Mouse (Mus musculus): ENCODE results near the gene Efna1. TPM values are rescaled to one million over a fixed set of nuclear protein-coding genes. Genes with fewer than 3 reads are reported as not detected.

Efna1 gene
- polyA plus RNA-seq, 1 experiment, result 134 TPM

DNA sequence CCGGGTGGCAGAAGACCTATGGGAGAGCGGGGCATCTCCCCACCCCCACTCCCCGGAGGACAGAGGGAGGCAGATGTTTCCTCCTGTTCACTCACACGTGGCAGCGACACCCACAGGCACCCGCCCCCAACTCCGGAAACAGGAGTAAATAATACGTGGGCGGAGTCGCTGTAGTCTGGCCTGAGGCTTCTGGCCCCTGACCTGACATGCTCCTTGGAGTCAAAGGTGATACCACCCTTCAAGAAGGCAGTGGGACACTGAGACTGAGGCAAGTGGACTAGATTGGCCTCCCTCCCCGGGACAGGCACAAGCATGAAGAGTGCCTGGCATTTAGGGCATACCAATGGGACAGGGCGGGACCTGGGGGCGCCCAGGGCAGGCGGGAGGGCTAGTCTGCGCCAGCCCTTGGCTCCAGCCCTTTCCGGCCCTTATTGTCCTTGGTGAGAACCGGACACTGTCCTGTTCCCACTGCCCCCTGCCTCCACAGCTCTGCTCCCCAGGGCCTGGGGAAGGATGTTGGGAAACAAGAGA lies 29.5 kb downstream of the Efna1 start:
- 3% methylated on average over 17 of the region's 17 CpGs for whole genome bisulfite sequencing
- Histone ChIP-seq H3K4me1 (ENCODE audit: control insufficient read depth, insufficient read depth, low read length) (peaks cover 14% of the 10 kb centered on the region), H3K4me3 (replicated peaks; ENCODE audit: extremely low read depth, low read depth, low read length) (peak overlapping the region; percentile 39)
- peak; percentile 66 for DNase-seq
- TF ChIP-seq CTCF (IDR thresholded peaks at IDR 0.05; ENCODE audit: insufficient read depth, low read length) (no peak), POLR2A (IDR thresholded peaks at IDR 0.05; ENCODE audit: borderline replicate concordance, extremely low read depth, low read depth, low read length) (peak; percentile 69; the same call in 1 of the 2 replicates)

DNA sequence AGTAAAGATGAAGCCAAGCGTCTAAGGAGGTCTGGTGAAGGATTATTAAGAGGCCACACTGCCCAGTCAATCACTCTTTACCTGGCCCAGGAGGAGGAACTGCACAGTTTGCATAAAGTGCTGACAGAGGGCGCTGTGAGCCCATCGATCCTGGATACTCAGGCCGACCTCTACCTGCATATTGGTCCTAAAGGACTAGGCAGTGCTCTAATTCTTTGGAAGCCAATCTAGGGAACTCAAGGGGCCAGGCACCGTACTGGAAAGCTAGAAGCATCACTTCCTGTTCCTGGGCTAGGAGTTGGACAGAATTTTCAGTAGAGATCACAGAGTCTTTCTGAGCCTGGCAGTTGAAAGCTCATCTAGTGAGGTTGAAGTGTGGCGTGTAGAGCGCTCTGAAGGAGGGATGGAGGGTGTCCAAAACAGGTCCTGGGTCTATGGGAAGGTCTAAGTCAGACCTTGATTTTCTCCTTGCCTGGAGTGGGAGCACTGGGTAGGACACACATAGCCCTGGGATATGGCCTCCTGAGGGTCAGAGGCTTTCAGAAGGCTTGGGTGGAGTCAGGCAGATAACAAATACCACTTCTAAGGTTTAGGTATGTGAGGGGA lies 30.4 kb downstream of the Efna1 start:
- WGBS, result 14% methylated on average over 7 of the region's 7 CpGs
- H3K4me3 ChIP-seq (replicated peaks; ENCODE audit: extremely low read depth, low read depth, low read length), result no peak overlapping the region
- peak; percentile 93 for TF ChIP-seq CTCF (IDR thresholded peaks at IDR 0.05; ENCODE audit: insufficient read depth, low read length)
- 0 out of 2 replicates have a peak, but pooled peaks have one; percentile 13 for TF ChIP-seq POLR2A (IDR thresholded peaks at IDR 0.05; ENCODE audit: borderline replicate concordance, extremely low read depth, low read depth, low read length)
- peak; percentile 75 for DNase-seq
- H3K4me1 ChIP-seq (ENCODE audit: control insufficient read depth, insufficient read depth, low read length), result peaks cover 14% of the 10 kb centered on the region

DNA sequence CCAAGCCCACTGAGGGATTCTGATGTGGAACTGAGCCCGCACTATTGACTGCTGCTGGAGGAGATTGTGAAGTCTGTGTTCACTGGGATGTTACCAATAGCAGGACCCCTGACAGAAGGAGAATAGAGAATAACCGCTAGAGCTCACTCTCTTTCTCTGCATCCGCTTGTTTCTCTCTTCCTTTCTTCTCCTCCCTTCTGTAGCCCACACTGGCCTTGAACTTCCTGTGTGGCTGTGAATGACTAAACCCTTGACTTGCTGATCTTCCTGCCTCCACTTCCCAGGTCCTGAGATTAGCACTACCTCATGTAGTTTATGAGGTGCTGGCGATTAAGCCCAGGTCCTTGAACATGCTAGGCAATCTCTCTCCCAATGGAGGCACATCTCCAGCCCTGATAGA lies 33.5 kb downstream of the Efna1 start:
- DNase-seq, result no peak
- Histone ChIP-seq H3K4me3 (replicated peaks; ENCODE audit: extremely low read depth, low read depth, low read length) (no peak overlapping the region), H3K4me1 (ENCODE audit: control insufficient read depth, insufficient read depth, low read length) (peaks cover 18% of the 10 kb centered on the region)
- 66% methylated on average over 4 of the region's 4 CpGs for WGBS
- TF ChIP-seq CTCF (IDR thresholded peaks at IDR 0.05; ENCODE audit: insufficient read depth, low read length) (no peak), POLR2A (IDR thresholded peaks at IDR 0.05; ENCODE audit: borderline replicate concordance, extremely low read depth, low read depth, low read length) (no peak)

DNA sequence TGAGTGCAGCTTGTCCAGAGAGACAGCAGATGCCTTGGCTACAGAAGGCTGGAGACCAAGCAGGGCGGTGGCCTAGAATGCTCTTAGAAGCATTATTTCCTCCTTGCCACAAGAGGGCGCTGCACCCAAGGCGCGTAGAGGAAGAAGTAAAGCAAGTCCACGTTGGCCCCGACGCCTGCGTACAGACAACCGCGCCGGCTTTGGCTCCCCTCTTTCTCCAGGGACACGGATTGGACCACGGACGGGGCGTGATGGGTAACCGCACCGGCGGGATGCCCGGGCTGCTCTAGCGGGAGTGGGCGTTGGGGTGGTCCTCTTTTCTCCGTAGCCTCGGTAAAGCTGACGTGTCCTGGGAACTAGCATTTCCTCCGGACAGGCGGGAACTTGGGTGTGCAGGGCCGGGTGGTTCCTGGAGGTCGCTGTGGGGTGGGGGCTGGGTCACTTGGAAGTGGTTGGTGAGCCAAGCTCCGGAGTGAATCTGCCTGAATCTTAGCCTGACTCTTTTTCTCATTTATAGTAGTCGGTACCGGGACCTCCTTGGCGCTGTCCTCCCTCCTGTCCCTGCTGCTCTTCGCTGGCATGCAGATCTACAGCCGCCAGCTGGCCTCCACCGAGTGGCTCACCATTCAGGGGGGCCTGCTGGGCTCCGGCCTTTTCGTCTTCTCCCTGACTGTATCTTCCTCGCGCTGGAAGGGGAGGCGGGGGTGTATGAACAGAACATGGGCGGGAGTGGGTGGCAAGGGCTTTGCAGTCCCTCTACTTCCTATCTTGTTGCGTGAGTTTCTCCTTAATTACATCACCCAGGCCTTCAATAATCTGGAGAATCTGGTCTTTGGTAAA lies 34.5 kb downstream of the Efna1 start, which contains the start of gene Trim46:
Gene Trim46, minus strand, starts transcription at position 49 of the 840 bp plus-strand sequence.
- TF ChIP-seq CTCF (IDR thresholded peaks at IDR 0.05; ENCODE audit: insufficient read depth, low read length), result peak; percentile 96
- TF ChIP-seq POLR2A (IDR thresholded peaks at IDR 0.05; ENCODE audit: borderline replicate concordance, extremely low read depth, low read depth, low read length), result peak; percentile 65; the same call in 1 of the 2 replicates
- under 1% methylated on average over 42 of the region's 42 CpGs for WGBS
- peak within 1 kb of the TSS; percentile 82 for H3K4me3 ChIP-seq (replicated peaks; ENCODE audit: extremely low read depth, low read depth, low read length)
- H3K4me1 ChIP-seq (ENCODE audit: control insufficient read depth, insufficient read depth, low read length), result peaks cover 17% of the 10 kb centered on the region
- DNase-seq, result peak; percentile 88

DNA sequence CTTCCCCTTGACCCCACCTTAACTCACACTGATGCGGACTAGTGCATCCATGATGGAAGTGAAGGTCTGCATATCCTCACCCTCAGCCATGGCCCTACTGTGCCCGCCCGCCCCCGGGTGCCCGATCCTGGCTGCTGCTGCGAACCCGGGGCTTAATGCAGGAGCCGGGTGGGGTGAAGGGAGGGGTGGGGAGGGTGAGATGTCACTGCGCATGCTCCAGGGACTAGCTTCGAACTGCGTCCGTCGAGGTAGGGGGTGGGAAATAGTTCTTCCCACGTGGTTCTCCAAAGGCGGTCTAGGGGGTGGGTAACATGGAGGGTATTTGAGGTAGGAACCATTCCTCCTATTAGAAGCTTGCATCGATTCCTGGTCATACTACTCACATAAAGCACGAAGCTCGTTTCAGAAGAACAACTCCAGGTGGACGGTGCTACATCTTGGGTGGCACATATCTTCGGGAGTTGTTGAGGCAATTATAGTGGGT lies 35.2 kb downstream of the Efna1 start, which contains the start of gene Krtcap2:
Gene Krtcap2, plus strand, starts transcription at position 279 of the 484 bp plus-strand sequence.
- TF ChIP-seq CTCF (IDR thresholded peaks at IDR 0.05; ENCODE audit: insufficient read depth, low read length) (no peak), POLR2A (IDR thresholded peaks at IDR 0.05; ENCODE audit: borderline replicate concordance, extremely low read depth, low read depth, low read length) (no peak)
- DNase-seq, result peak; percentile 36
- H3K4me1 ChIP-seq (ENCODE audit: control insufficient read depth, insufficient read depth, low read length), result peaks cover 10% of the 10 kb centered on the region
- H3K4me3 ChIP-seq (replicated peaks; ENCODE audit: extremely low read depth, low read depth, low read length), result peak within 1 kb of the TSS; percentile 82
- WGBS, result 4% methylated on average over 20 of the region's 20 CpGs

DNA sequence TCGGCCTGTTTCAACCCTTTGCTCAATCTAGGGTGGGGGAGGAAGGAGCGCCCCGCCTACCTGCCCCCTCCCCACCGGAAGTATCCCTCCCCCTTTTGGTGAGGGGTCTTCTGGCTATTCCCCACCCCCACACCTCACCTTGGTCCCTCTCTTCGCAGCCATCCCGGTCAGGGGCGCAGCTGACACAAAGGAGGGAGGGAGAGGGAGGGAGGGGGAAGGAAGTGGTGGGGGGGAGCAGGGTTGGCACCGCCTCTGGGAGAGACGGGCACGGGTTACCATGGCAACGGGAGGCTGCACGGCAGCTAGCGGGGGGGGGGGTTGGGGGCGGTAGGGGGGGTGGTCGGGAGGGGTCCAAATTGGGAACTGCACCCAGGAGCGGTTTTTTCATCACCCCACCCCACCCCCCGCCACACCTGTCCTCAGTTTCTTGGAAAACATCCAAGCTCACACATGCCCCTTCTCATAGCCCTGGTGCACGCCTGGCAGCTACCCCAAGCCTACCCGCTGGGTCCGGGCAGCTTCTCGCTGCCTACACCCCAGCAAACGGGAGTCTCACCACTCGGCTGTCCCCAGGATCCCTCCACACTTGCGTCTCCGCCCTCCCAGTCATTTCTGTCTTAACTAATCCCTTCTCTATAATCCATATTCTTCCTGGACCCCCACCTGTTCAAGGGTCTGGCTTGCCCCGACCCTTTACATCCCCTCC lies 35.8 kb downstream of the Efna1 start:
- peak; percentile 35 for DNase-seq
- TF ChIP-seq CTCF (IDR thresholded peaks at IDR 0.05; ENCODE audit: insufficient read depth, low read length), result no peak
- TF ChIP-seq POLR2A (IDR thresholded peaks at IDR 0.05; ENCODE audit: borderline replicate concordance, extremely low read depth, low read depth, low read length), result no peak
- peak overlapping the region; percentile 21 for H3K4me3 ChIP-seq (replicated peaks; ENCODE audit: extremely low read depth, low read depth, low read length)
- H3K4me1 ChIP-seq (ENCODE audit: control insufficient read depth, insufficient read depth, low read length), result peaks cover 8% of the 10 kb centered on the region; the same call in 1 of the 2 replicates
- WGBS, result under 1% methylated on average over 23 of the region's 26 CpGs

DNA sequence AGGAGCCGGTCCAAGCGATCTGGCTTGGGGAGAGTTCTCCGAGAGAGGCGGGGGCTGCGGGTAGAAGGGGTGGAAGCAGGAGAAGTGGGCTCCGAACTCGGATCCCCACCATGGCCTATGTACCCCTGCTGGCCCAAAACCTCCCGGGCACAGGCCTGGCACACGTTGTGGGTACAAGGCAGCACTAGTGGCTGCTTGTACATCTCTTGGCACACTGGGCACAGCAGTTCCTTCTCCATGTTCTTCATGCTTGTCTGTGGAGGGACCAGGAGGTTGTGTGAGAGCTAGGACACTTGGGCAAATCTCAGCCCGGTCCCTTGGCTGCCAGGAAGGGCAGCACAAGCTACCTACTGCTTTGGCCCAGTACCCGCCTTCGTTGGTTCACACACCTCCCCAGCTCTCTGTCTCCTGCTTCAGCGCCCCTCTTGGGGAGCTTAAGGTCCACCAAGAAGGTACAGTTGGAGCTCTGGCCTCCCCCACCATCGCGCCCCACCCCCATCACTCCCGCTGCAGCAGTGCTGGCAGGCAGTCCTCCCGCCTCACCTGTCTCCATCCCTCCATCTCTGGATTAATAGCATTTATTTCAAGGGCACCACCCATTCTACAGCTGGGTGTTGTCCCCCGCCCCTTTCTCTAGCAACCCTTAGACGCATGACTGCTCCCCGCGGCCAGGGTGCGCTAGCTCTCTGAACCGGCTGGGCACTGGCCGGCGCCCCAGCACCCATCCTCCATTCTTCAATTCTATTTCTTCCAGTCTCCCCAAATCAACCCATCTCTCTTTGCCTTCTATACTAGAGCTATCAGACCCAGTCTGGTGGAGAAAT lies 36.6 kb downstream of the Efna1 start:
- 26% methylated on average over 25 of the region's 25 CpGs for WGBS
- TF ChIP-seq POLR2A (IDR thresholded peaks at IDR 0.05; ENCODE audit: borderline replicate concordance, extremely low read depth, low read depth, low read length), result no peak
- TF ChIP-seq CTCF (IDR thresholded peaks at IDR 0.05; ENCODE audit: insufficient read depth, low read length), result 0 out of 2 replicates have a peak, but pooled peaks have one; percentile 13
- Histone ChIP-seq H3K4me1 (ENCODE audit: control insufficient read depth, insufficient read depth, low read length) (peaks cover 8% of the 10 kb centered on the region; the same call in 1 of the 2 replicates), H3K4me3 (replicated peaks; ENCODE audit: extremely low read depth, low read depth, low read length) (peak overlapping the region; percentile 21)
- peak; percentile 32 for DNase-seq

DNA sequence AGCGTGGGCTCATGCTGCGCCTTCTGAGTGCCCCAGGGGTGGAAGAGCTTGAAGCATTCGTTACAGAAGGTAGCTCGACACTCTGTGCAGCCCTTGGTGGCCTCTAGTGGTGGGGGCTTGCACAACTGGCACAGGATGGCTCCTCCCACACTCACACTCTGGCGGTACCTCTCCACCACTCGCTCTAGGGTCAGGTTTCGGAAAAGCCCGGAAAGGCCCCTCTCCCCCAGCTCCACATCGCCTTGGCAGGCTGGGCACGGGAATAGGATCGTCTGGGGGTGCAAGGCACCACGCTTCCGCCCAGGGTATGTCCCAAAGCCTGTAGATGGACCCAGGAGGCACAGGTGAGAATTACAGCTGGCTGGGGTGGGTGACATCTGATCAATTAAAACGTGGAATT lies 37.3 kb downstream of the Efna1 start:
- TF ChIP-seq CTCF (IDR thresholded peaks at IDR 0.05; ENCODE audit: insufficient read depth, low read length), result peak; percentile 55; the same call in 1 of the 2 replicates
- TF ChIP-seq POLR2A (IDR thresholded peaks at IDR 0.05; ENCODE audit: borderline replicate concordance, extremely low read depth, low read depth, low read length), result no peak
- 29% methylated on average over 14 of the region's 14 CpGs for WGBS
- H3K4me1 ChIP-seq (ENCODE audit: control insufficient read depth, insufficient read depth, low read length), result peaks cover 8% of the 10 kb centered on the region; the same call in 1 of the 2 replicates
- peak; percentile 64 for DNase-seq
- H3K4me3 ChIP-seq (replicated peaks; ENCODE audit: extremely low read depth, low read depth, low read length), result no peak overlapping the region
